Mouse (Mus musculus): Measurements from ENCODE around the gene Zfp940. TPM values are rescaled to one million over a fixed set of nuclear protein-coding genes. Genes with fewer than 3 reads are reported as not detected.

Gene Zfp940
- total and polyA plus RNA-seq, 3 experiments: 8.4 to 13.7 TPM; not detected in 1

- DNase-seq (ENCODE audit: low read depth, low spot score): no peak
- TF ChIP-seq NELFE (IDR thresholded peaks at IDR 0.05; ENCODE audit: low read depth, low read length) (no peak), KAT2A (conservative IDR thresholded peaks at IDR 0.05; ENCODE audit: low read depth, low read length) (no peak), RCOR1 (IDR thresholded peaks at IDR 0.05; ENCODE audit: low read depth, low read length) (no peak), MAZ (IDR thresholded peaks at IDR 0.05; ENCODE audit: low read depth, low read length) (no peak), EP300 (IDR thresholded peaks at IDR 0.05; ENCODE audit: low read depth in 1 of 2, low read length in 2 of 2) (no peak), HCFC1 (IDR thresholded peaks at IDR 0.05; ENCODE audit: low read depth, low read length) (no peak), ZC3H11A (IDR thresholded peaks at IDR 0.05; ENCODE audit: low read depth, low read length) (no peak), NRF1 (IDR thresholded peaks at IDR 0.05; ENCODE audit: insufficient read depth, low read depth, low read length, poor library complexity, severe bottlenecking) (no peak), TAL1 (IDR thresholded peaks at IDR 0.05; ENCODE audit: low read length) (no peak), SMC3 (IDR thresholded peaks at IDR 0.05; ENCODE audit: low read depth, low read length) (no peak), GATA1 (IDR thresholded peaks at IDR 0.05; ENCODE audit: low read depth, low read length) (no peak), POLR2AphosphoS5 (IDR thresholded peaks at IDR 0.05; ENCODE audit: borderline replicate concordance, low read depth, low read length) (no peak), ZNF384 (IDR thresholded peaks at IDR 0.05; ENCODE audit: low read depth, low read length) (no peak), MYC (IDR thresholded peaks at IDR 0.05; ENCODE audit: low read depth, low read length) (no peak)
- no peak overlapping the region for H3K9ac ChIP-seq (ENCODE audit: control insufficient read depth, low read depth, low read length, poor library complexity, severe bottlenecking)
Measured at GRCm38 (mm10) chr7:29792906-29793305, 60.6 kb downstream of the Zfp940 start.

DNA sequence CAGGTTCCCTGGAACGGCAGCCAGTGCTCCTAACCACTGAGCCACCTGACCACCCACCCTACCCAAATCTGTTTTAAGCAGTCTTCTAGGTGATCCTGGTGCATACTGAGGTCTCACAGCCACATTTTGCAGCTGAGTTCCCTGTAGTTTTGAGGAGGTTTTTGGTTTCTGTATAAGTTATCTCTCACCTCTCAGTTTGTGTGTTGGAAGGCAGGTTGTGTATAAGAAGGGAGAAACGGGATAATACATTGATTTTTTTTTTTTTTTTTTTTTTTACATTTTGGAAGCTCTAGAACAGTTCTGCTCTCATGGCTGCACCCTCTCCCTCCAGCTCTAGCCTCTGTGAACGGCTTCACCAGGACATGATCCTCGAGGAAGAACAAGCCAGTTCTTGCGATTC is 67.6 kb downstream of the Zfp940 start:
- Histone ChIP-seq H3K4me3 (ENCODE audit: control insufficient read depth in 1 of 2, insufficient read depth in 1 of 2, low read depth in 2 of 2, low read length in 2 of 2) (no peak overlapping the region), H3K36me3 (ENCODE audit: control insufficient read depth in 1 of 2, insufficient read depth in 2 of 2, low read length in 2 of 2) (peaks cover 0 to 1% of the 10 kb centered on the region in 2 experiments; a peak in 1 of 4 replicates), H3K4me1 (ENCODE audit: control insufficient read depth in 1 of 2, insufficient read depth in 2 of 2, low read length in 2 of 2) (no peaks in the 10 kb centered on the region; a peak in 1 of 4 replicates), H3K27ac (ENCODE audit: control insufficient read depth, low read depth, low read length) (no peak overlapping the region), H3K79me2 (ENCODE audit: control insufficient read depth, insufficient read depth, low read length, poor library complexity) (no peaks in the 10 kb centered on the region; the same call in 1 of the 2 replicates), H3K27me3 (ENCODE audit: control insufficient read depth in 1 of 2, insufficient read depth in 2 of 2, low read length in 2 of 2) (no peaks in the 10 kb centered on the region), H3K9ac (ENCODE audit: control insufficient read depth, low read depth, low read length, poor library complexity, severe bottlenecking) (no peak overlapping the region), H3K9me3 (replicated peaks; ENCODE audit: insufficient read depth, low read length) (no peaks in the 10 kb centered on the region)
- DNase-seq (ENCODE audit: low read depth, low spot score): no peak
- TF ChIP-seq MYC (IDR thresholded peaks at IDR 0.05; ENCODE audit: low read depth, low read length) (no peak), MYB (IDR thresholded peaks at IDR 0.05; ENCODE audit: low read depth, low read length) (no peak), POLR2AphosphoS5 (IDR thresholded peaks at IDR 0.05; ENCODE audit: borderline replicate concordance, low read depth, low read length) (no peak), UBTF (IDR thresholded peaks at IDR 0.05; ENCODE audit: borderline replicate concordance, insufficient read depth, low read depth, low read length) (no peak), HCFC1 (IDR thresholded peaks at IDR 0.05; ENCODE audit: low read depth, low read length) (no peak), GATA1 (IDR thresholded peaks at IDR 0.05; ENCODE audit: low read depth, low read length) (no peak), NRF1 (IDR thresholded peaks at IDR 0.05; ENCODE audit: insufficient read depth, low read depth, low read length, poor library complexity, severe bottlenecking) (no peak), SMC3 (IDR thresholded peaks at IDR 0.05; ENCODE audit: low read depth, low read length) (no peak), MAX (IDR thresholded peaks at IDR 0.05; ENCODE audit: low read length) (no peak), KAT2A (conservative IDR thresholded peaks at IDR 0.05; ENCODE audit: low read depth, low read length) (no peak), MEF2A (IDR thresholded peaks at IDR 0.05; ENCODE audit: extremely low read depth, insufficient replicate concordance, low read depth, low read length, poor library complexity, severe bottlenecking) (no peak), NELFE (IDR thresholded peaks at IDR 0.05; ENCODE audit: low read depth, low read length) (no peak), CHD1 (IDR thresholded peaks at IDR 0.05; ENCODE audit: low read depth, low read length) (no peak), ZC3H11A (IDR thresholded peaks at IDR 0.05; ENCODE audit: low read depth, low read length) (no peak), MAFK (IDR thresholded peaks at IDR 0.05; ENCODE audit: borderline replicate concordance, low read depth, low read length) (no peak), ZNF384 (IDR thresholded peaks at IDR 0.05; ENCODE audit: low read depth, low read length) (no peak), RAD21 (IDR thresholded peaks at IDR 0.05; ENCODE audit: low read depth, low read length) (no peak), POLR2AphosphoS2 (IDR thresholded peaks at IDR 0.05; ENCODE audit: low read length) (no peak)

More at GRCm38 (mm10) chr7:29792906-29793305, 60.6 kb downstream of the Zfp940 start:
- no peaks in the 10 kb centered on the region for H3K9me3 ChIP-seq (replicated peaks; ENCODE audit: insufficient read depth, low read length)
- H3K36me3 ChIP-seq (ENCODE audit: control insufficient read depth in 1 of 2, insufficient read depth in 2 of 2, low read length in 2 of 2): peaks cover 0 to 1% of the 10 kb centered on the region in 2 experiments; a peak in 1 of 4 replicates
- H3K27me3 ChIP-seq (ENCODE audit: control insufficient read depth in 1 of 2, insufficient read depth in 2 of 2, low read length in 2 of 2): no peaks in the 10 kb centered on the region
- H3K4me1 ChIP-seq (ENCODE audit: control insufficient read depth in 1 of 2, insufficient read depth in 2 of 2, low read length in 2 of 2): no peaks in the 10 kb centered on the region
- no peak overlapping the region for H3K4me3 ChIP-seq (ENCODE audit: control insufficient read depth in 1 of 2, insufficient read depth in 1 of 2, low read depth in 2 of 2, low read length in 2 of 2)
- no peak overlapping the region for H3K27ac ChIP-seq (ENCODE audit: control insufficient read depth, low read depth, low read length)
- no peaks in the 10 kb centered on the region for H3K79me2 ChIP-seq (ENCODE audit: control insufficient read depth, insufficient read depth, low read length, poor library complexity)
